Mouse (Mus musculus) spleen, embryonic (tissue): Measurements from ENCODE around the gene Phlpp2.
"Not testable (repeated sequence)": the region's sequence is repeated elsewhere in the genome, so short reads cannot be mapped to it uniquely, and the experiment has no call there.

ENCODE experiments used
- CTCF ChIA-PET: fragments of 350-600 bp; sonication (Branson Sonifier 250); formaldehyde crosslinking; loops from one replicate; lab custom pipeline; 2022; lab: Charles Lee

The Phlpp2 gene

DNA sequence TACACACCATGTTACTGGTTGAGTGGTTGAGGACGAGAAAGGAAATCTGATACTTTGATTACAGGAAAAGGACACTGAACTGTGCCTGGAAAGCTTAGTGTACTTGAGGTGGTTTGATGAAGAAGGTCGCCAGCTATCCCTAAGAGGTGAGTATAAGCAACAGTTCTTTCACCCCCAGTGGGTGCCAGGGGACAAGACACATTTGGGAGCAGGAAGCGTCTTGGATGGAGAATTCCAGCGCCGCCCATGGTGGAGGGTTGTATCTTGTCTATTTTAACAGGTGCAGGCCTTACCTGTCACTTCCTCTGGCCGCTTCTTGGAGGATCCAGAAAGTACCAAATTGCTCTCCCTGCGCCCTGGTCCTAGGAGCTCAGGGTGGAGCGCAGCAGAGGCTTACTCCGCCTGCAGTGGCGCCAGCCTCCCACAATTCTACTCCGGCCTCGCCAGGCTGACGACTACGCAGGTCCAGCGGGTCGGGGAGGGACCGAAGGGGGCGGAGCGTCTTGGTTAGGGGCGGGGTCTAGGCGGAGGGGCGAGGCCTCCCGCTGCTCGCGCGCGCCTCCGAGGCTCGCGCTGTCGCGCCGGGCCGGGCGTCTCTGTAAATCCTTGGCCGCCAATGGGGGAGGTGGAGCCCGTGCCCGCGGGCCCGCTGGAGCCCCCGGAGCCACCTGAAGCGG is at the start of gene Phlpp2:
Phlpp2 (plus strand) TSS at position 540 of the 677 bp plus-strand sequence.
- CTCF ChIA-PET, result interaction anchor here (1.1 kb wide), 1 partner anchor 10 kb away, joined by 5 read pairs; no protein-coding TSS in a partner anchor

DNA sequence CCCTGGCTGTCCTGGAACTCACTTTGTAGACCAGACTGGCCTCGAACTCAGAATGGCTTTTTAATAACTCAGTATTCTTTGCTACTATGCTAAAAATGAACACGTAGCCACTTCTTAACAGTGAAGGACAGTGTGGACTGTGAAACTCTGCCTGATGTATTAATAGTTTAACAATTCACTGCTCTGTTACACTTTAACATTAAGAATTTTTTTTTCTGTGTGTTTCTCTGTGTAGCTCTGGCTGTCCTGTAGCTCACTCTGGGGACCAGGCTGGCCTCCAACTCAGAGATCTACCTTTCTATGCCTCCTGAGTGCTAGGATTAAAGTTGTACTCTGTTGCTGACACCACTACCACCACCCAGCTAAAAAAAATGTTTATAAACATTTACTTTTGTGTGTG is 44.8 kb upstream of the Phlpp2 start:
- CTCF ChIA-PET, result no interaction called here

- CTCF ChIA-PET, result interaction anchor here (0.6 kb wide), 1 partner anchor 38 kb away, joined by 4 read pairs; no protein-coding TSS in a partner anchor
Measured at GRCm38 (mm10) chr8:109839822-109840221, 28.5 kb upstream of the Phlpp2 start.

GRCm38 (mm10) chr8:109842468-109842867 is 25.9 kb upstream of the Phlpp2 start:
- CTCF ChIA-PET, result interaction anchor here (1.4 kb wide), 1 partner anchor 9 kb away, joined by 4 read pairs; no protein-coding TSS in a partner anchor

- CTCF ChIA-PET, result interaction anchor here (0.5 kb wide), 1 partner anchor 46 kb away, joined by 5 read pairs; no protein-coding TSS in a partner anchor
Measured at GRCm38 (mm10) chr8:109847866-109848265, 20.5 kb upstream of the Phlpp2 start.

- CTCF ChIA-PET, result no interaction called here
Measured at GRCm38 (mm10) chr8:109848981-109849380, 19.4 kb upstream of the Phlpp2 start.

- CTCF ChIA-PET, result interaction anchor here (1.0 kb wide), 1 partner anchor 63 kb away, joined by 4 read pairs; no protein-coding TSS in a partner anchor
Measured at GRCm38 (mm10) chr8:109853423-109853822, 14.9 kb upstream of the Phlpp2 start.

DNA sequence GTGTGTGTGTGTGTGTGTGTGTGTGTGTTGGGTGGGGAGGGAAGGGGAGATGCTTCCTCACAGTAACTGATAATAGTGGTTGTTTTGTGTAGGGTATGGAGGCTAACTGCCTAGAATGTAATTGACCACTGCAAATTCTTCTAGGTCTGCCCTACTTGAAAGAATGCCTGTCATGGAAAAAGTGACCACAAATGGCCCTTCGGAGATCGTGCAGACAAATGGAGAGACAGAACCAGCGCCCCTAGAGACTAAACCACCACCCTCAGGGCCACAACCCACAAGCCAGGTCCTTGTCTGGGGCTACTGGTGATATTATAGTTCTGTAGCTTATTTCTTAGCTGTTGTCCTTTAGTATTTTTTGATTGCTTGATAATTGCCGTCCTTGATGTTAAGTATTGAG is 13.8 kb upstream of the Phlpp2 start:
- CTCF ChIA-PET, result no interaction called here

DNA sequence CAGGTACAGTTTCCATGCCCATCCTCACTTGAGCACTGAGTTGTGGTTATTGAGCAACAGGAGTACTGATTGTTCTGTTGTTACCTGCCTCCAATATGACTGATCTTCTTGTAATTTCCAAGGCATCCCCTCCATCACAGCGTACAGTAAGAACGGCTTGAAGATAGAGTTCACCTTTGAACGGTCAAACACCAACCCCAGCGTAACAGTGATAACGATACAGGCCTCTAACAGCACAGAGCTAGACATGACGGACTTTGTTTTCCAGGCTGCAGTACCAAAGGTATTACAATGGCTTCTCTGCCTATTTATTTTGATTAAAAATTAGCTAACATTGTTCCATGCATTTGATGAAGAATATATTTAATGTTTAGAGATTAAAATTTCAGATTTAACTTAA is 12.9 kb upstream of the Phlpp2 start:
- CTCF ChIA-PET, result interaction anchor here (0.6 kb wide), 1 partner anchor 31 kb away, joined by 9 read pairs; no protein-coding TSS in a partner anchor

GRCm38 (mm10) chr8:109863398-109863797 is 4.9 kb upstream of the Phlpp2 start:
- CTCF ChIA-PET, result no interaction called here

- CTCF ChIA-PET, result no interaction called here
Measured at GRCm38 (mm10) chr8:109864798-109865197, 3.5 kb upstream of the Phlpp2 start.

DNA sequence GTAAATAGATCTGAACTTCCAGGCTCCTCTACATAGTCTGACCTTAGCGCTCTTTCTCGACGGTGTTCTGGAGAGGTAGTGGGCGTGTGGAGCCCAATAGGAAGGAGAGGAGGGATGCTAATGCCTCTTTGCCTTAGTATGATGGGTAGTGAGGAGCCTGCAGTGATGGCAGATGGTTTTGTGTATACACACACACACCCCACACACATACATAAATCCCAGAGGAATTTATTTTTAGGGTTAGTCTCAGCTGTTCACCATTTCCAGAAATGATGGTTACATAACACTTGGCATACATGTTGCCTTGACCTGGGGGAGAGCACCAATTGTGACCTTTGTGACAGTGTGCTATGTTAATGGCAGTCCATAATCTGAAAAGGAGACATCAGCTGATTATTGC is 2.8 kb upstream of the Phlpp2 start:
- CTCF ChIA-PET, result interaction anchor here (0.7 to 0.8 kb wide), 2 partner anchors 97 to 767 kb away, joined by 9 to 10 read pairs; no protein-coding TSS in a partner anchor

DNA sequence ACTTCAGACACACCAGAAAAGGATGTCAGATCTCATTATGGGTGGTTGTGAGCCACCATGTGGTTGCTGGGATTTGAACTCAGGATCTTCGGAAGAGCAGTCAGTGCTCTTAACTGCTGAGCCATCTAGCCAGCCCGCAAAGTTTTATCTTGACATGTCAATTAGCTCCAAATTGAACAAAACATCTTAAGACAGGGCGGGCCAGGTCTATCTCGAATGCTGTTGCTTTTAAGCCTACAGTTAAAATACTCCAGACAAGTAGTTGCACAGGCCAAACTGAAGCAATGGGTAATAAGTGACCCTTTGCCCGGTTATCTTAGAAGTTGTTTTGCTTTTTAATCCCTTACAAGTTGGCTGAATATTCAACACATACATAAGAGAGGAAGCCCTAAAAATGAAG is 1.7 kb upstream of the Phlpp2 start:
- CTCF ChIA-PET, result no interaction called here

DNA sequence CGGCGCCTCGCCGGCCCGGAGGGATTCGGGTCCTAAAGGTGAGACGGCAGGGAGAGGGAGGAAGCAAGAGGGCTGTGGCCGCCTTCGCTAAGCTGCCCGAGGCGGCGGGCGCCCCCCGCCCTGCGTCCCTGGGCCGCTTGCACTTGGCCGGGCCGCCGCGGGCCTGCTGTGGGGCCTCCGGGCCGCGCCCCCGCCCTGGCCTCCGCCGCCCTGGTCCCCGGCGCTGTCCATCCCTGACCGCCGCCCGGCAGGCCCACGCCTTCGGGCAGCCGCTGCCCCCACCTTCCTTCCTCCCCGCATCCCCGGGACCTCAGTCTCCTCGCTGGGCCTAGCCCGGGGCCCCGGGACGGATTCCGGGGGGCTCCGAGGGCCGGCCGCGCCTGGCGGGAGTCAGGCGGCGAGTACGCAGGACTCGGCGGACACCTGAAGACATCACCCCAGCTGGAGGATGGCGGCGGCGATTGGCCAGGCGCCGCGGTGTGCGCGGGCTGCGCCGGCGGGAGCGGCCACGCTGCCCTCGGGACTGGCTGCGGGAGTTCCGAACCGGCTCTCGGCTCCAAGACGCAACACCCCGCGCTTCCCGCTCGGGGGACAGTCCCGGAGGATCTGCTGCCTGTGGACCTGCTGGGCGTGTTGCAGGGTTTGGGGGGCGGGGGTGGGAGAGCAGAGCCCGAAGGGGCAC is 479 bp downstream of the Phlpp2 start:
- CTCF ChIA-PET, result no interaction called here

DNA sequence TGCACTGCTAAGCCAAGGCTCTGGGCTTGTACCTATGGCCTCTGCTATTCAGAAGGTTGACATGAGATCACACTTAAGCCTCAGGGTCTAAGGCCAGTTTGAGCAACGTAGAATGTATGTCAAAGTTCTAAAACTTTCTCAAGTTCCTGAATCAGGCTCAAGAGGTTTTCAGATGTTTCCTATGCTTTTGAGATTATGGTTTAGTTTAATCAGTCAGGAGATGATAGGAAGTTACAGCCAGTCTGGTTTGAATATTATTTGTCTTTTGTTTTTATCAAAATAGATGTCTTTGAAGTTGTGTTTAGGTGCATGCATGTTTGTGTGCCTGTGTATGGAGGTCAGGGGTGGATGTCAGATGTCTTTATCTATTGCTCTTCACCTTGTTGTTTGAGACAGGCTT is 2.7 kb downstream of the Phlpp2 start:
- CTCF ChIA-PET, result no interaction called here

DNA sequence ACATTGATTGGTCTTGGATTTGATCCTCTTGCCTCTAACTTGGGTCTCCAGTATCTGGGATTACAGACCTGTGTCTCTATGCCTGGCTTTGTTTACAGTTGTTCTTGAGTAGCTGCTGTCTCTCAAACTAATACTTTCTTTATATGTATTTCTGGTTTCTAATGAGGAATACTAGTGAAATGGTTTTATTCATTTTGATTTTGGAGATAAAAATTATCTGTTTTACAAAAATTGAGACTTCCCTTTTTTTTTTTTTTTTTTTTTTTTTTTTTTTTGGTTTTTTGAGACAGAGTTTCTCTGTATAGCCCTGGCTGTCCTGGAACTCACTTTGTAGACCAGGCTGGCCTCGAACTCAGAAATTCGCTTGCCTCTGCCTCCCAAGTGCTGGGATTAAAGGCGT is 5.5 kb downstream of the Phlpp2 start:
- CTCF ChIA-PET, result not testable (repeated sequence)

DNA sequence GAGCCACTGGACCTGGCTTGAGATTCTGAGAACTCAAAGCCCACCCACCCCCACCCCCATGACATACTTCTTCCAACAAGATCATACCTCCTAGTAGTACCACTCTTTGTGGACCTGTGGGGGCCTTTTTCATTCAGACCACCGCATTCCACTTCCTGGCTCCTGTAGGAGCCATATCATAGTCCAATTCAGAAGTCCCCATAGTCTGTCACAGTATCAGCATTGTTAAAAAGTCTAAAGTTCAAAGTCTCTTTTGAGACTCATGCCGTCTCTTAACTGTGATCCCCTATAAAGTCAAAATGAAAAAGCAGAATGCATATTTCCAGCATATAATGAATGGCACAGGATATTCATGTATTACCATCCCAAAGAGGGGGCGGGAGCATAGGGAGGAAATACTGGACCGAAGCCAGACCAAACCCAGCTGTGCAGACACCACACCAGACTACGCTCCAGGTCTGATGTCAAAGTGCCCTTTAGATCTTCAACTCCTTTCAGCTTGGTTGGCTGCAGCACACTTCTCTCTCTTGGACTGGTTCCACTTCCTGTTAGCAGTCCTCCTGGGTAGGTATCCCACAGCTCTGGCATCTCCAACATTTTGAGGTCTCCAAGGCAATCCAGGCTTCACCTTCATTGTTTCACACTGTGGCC is 11.8 kb downstream of the Phlpp2 start:
- CTCF ChIA-PET, result no interaction called here

DNA sequence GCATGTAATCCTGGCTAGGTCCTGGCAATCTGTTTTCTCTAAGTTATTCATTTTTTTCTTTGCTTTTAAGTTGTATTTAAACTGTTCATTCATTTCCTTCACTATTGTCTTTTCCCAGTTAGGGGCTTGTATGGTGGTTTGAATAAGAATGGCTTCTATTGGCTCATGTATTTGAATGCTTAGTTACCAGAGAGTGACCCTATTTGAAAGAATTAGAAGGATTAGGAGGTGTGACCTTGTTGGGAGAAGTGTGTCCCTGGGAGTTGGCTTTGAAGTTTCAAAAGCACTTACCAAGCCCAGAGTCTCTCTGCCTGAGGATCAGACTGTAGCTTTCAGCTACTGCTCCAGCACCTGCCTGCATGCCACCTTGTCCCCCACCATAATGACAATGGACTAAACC is 17.0 kb downstream of the Phlpp2 start:
- CTCF ChIA-PET, result no interaction called here

- CTCF ChIA-PET, result no interaction called here
Measured at GRCm38 (mm10) chr8:109889211-109889610, 20.9 kb downstream of the Phlpp2 start.

- CTCF ChIA-PET, result interaction anchor here (0.6 kb wide), 1 partner anchor 31 kb away, joined by 3 read pairs; no protein-coding TSS in a partner anchor
Measured at GRCm38 (mm10) chr8:109890794-109891585, 22.6 kb downstream of the Phlpp2 start.

DNA sequence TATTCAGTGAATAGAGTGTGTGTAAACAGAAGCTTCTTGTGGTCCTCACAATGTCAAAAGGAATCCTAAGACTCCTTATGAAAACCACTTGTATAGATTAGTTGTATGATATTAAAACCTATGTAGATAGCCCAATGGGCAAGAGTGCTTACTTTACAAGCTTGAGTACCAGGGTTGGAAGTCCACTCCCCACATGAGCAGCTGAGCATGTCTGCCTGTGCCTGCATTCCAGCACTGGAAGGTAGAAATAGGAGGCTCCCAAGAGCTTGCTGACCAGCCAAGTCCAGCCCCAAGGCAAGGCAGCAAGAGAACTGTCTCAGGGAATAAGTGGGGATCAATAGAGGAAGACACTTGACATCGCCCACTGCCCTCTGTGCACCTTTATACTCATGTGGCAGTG is 26.3 kb downstream of the Phlpp2 start:
- CTCF ChIA-PET, result no interaction called here
